Mouse (Mus musculus) right cerebral cortex, postnatal 25 days (tissue): ENCODE measurements at regions not wholly inside any gene's neighbourhood (a gene's known extent, or its start where the extent isn't known, plus 50 kb on each side); places are given as distances from the start of the nearest gene placed in this dataset.

Source experiments
- DNase-seq: peaks from one replicate; pipeline ENCODE4 v3.0.0; 2022

GRCm38 (mm10) chrX:145758406-145758805, 253.4 kb upstream of the Amot start:
- DNase-seq = peak; percentile 4

GRCm38 (mm10) chrX:145753427-145753826, 248.4 kb upstream of the Amot start:
- no peak for DNase-seq
